Mouse (Mus musculus) ES-Bruce4 (cell line): ENCODE measurements around the gene Adgrg1.

Experiments used
- CTCF ChIP-seq: IDR thresholded peaks from one replicate; pipeline ENCODE4 v1.8.1; 2011; ENCODE audit warnings: low read depth, low read length
- EP300 ChIP-seq: IDR thresholded peaks from 2 replicates; pipeline ENCODE4 v1.6.1; 2011; ENCODE audit warnings: low read depth, low read length; ENCODE audit not compliant: insufficient read depth
- POLR2A ChIP-seq: IDR thresholded peaks from one replicate; pipeline ENCODE4 v1.8.1; 2011; ENCODE audit warnings: low read length; ENCODE audit not compliant: insufficient read depth

DNA sequence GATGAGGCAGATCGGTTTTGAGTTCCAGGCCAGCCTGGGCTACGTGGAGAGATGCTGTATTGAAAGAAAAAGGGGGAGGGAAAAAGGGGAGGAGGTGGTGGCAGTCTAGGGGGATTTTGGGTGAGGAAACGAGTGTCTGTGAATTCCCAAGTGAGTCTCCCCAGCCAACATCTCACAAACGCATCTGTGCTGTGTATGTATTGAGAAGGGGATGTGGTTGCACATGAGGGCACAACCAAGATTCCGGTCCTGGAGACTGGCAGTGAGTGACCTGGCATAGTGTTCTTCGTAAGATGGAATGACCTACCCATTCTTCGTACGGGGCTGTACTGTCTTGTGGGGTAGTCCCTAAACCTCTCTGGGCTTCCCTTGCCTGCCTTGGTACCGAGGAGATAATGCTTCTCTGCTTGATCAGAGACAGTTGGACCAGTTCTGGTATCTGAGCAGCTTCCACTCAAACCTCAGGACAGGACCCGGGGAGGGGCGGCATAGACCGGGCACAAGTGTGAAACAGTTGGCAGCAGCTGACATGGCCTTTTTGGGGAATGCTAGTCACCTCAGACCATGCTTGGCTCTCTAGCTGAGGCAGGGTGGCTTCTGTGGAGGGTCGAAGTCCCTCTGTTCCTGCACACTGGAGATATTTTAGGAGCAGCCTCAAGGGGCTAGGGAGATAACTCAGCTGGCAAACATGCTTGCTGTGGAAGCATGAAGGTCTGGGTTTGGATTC lies 4.2 kb downstream of the Adgrg1 start:
- TF ChIP-seq EP300 (no peak), POLR2A (no peak), CTCF (no peak)
